Mouse (Mus musculus) adrenal gland, postnatal 4 days (tissue): Measurements from ENCODE around the gene Rhbdf1. TPM values are rescaled to one million over a fixed set of nuclear protein-coding genes. Genes with fewer than 3 reads are reported as not detected.
"Not testable (repeated sequence)": the region's sequence is repeated elsewhere in the genome, so short reads cannot be mapped to it uniquely, and the experiment has no call there.

ENCODE experiments used
- DNase-seq, 2 experiments: peaks; one replicate each; pipeline ENCODE4 v3.0.0; 2021 to 2022; ENCODE audit warnings: low spot score in 2 of 2, mixed read lengths in 2 of 2
- total RNA-seq, 2 experiments: library from RNA; stranded (reverse); gene quantifications; 2 replicates each; pipeline ENCODE4 v1.2.3; 2021

Rhbdf1 gene
- total RNA-seq, 2 experiments from 2014 or later: 43.7 to 47.5 TPM

DNA sequence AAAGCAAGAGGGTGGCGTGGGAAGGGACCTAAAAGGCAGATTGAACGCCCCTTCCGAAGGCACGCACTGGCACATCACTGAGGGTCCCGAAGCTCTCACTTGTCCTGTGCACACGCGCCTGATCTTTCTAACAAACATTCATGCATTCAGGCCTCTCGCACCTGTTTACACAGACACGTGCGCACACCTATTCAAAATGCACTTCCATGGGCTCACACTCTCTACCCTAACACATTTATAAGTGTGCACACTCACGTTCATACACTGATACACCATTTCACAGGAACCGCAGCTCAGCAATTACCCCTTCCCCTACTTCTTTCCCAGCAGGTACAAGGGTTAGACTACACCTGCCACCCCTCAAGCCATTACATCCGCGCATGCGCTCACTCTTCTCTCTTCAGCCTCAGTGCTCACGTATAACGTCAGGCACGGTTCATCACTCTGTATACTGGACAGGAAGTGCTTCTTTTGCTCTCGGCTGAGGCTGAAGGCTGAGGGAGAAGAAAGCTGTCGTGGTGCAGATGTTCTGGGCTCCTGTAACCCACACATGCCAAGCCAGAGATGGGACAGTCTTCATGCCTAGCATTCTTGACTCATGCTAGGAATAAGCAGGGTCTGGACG, 582 bp upstream of the Rhbdf1 start:
- DNase-seq: no peak

DNA sequence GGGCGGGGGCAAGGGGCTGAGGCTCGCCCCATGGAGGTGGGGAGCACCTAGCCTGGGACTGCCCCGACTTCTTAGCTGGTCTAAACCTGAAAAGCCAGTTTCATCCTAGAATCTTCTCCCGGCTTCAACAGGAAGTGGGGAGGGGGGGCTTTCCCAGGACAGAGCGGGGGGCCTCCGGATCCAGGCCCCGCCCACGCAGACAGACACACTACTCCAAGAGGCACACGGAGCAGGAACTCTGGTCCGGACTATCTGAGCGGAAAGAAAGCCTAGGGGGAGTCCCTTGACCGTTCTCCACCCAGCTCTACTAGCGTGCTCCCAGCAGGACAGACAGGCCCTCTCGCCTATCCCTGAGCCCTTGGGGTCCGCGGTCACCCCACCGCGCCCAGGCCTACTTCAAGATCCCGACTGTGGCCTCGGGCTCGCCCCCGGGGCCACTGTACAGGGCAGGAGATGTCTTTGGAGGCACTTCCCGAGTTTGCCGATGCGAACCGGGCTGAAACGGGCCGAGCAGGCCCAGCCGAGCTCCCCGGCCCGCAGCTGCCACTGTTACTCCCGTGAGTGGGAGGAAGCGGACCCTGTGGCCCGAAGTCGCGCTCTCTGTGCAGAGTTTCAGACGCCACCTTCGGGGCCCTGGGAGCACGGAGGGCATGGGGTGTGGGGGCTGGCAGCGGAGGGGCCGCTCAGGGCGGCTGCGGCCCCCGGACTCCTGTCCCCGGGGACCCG, 712 bp downstream of the Rhbdf1 start:
- DNase-seq: peak in 1 of 2 experiments; percentile 41

DNA sequence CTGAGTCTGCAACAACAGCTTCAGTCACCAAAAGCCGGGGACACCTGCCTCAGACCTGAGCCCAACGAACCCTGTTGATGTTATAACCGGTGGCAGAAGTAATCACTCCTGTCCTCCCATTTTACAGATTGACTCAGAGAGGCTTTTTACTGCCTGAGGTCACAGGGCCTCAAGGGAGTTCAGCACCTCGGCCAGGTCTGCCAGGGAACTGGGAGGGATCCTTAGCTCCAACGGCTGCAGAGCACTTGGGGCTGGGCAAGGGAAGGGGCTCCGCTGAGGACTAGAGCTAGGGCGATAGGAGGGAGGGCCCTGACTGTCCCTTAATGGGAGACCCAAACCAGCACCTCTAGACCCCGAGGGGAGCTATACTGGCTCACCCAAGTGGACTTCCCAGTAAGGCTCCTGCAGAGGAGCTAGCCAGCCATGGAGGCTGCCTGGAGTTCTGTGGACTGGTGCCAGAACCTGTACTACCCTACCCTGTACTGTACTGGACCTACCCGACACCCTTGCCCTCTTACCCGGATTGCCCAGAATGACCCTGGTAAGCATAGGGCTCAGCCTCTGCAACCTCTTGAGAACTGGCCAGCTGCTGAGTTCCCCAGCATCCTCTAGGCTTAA, 1.4 kb downstream of the Rhbdf1 start:
- no peak for DNase-seq

DNA sequence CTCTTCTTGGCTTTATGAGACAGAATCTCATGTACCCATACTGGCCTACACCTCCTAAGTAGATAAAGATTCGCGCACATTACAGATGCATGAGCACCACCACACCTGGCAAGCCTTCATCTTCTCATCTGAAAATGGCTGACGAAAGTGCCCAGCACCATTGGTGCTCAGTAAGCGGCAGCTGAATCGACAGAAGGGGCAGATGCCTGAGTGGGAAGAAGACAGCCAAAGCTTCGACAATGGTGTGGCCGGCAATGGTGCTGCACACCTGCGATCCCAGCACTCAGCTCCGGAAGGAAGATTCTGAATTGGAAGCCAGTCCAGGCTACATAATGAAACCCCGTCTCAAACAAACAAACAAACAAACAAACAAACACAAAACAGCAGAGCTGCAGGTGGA, 2.8 kb downstream of the Rhbdf1 start:
- DNase-seq: no peak

DNA sequence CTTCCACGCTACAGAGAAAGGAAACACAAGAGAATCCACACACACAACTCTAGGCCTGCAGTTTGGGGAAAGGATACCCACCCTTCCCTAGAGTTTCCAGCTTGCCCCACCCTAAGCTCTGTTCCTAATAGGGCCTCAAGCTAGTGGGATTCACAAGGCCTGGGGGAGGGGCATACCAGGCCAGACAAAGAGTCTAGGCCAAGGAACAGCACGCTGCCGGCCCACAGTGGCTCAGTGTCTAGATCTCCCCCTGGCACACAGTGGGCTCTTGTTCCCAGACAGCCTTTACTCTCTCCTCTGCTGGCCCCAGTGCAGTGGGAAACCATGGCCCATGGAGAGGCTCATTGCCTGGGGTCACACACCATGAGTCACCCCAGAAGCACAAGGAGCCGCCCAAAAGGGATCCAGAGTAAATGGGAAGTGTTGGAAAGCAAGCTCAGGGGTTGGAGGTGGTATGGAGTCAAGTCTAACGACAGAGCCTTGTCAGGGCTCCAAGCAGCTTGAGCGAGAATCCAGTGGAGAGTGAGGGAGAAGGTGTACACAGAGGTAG, 3.5 kb downstream of the Rhbdf1 start:
- DNase-seq: no peak

DNA sequence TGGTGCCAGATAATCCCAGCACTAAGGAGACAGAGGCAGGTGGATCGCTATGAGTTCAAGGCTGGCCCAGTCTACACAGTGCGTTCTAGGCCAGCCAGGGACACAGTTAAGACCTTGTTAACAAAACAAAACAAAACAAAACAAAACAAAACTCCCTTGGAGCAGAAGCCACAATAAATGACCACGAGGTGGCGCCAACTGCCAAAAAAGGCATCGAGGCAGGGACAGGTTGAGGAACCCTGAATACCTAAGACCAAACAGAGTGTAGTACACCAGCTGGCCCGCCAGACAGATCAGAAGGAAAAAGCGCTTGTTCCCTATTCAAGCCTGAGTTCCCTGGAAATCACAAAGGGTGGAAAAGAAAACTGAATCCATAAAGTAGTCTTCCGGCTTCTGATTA, 5.2 kb downstream of the Rhbdf1 start:
- DNase-seq: peak in 1 of 2 experiments; percentile 51

DNA sequence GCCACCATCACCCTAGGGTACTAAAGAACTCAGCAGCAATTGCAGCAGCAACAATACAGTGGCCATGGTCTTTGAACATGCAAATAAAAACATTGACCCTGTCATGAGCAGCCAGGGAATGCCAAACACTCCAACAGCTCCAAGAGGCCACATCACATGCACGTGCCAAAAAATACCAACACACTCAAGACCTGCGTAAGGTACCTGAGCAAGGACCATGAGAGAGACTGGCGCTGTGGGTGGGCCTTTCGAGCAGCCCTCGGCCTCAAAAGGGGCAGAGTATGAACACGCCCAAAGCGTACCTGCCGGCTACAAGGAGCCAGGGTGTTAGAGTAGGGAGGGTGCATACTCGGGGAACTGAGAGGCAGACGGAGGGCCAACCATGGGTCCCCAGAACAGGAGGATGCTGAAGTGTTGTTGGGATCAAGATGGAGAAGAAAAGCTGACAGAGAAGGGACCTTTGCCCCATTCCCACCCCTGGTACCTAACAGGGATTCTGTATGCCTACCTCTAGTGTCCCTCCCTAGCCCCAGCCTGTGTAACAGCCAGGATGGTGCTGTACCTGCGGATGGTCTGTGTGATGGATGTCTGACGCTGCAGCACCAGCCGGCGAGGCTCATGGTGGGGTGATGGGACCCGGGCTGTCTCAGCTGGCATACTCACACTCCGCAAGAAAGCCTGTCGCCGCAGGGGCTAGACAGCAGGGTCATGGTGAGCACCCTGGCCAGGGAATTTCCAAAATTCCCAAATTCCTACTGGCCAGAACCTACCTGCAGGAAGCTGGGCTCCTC, 6.5 kb downstream of the Rhbdf1 start:
- DNase-seq: no peak

DNA sequence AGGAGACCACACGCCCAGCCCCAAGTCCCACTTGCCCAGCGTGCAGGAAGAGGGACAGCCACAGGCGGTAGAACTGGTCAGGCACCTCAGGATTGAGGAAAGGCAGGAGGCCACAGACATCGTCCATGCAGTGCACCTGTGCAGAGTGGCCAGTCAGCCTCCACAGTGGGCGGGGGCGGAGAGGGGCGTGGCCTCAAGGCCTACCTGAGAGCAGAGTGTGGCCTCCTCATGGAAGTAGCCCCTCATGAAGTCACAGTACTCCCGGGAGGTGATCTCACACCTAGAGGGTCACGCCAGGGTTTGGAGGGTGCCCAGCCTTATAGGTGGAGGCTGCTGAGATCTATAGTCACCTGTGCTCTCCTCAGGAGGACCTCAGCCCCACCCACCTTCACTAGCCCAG, 11.5 kb downstream of the Rhbdf1 start:
- DNase-seq: no peak

DNA sequence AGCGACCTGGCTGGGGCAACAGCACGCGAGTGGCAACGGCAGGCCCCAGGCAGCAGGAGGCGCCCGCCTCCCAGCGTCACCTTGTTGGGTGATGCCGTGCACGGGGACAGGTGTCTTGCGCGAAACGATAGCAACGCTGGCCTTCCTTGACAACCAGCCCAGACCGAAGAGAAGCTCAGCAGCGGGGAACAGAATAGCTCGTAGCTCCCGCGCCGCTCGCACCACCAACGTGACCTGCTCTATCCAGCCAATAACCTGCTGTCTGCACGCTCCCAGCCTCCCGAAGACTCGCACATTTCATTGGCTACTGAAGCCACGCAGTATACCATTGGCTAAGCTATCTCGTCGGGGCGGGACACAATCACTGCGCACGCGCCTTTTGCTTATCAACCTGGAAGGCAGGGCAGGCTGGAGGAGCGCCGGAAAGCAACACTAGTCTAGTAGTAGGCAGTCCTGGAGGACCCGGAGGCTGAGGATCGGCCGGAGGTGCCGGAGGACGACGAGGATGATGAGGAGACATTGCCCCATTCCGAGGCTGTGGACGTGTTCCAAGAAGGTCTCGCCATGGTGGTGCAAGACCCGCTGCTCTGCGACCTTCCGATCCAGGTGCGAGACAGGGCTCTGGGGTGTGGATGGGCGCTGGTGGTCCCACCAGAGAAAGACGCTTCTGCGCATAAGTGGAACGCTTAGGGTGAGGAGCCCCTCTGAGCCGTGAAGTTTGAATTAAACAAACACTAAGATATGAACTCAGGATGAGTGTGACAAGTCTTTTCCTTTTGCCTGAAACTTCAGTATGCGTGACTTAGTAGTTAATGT, 16.8 kb downstream of the Rhbdf1 start, which contains the start of gene Snrnp25:
TSS of gene Snrnp25 (plus strand) at position 358 of the 816 bp plus-strand sequence.
- peak; percentile 73 to 95 for DNase-seq

DNA sequence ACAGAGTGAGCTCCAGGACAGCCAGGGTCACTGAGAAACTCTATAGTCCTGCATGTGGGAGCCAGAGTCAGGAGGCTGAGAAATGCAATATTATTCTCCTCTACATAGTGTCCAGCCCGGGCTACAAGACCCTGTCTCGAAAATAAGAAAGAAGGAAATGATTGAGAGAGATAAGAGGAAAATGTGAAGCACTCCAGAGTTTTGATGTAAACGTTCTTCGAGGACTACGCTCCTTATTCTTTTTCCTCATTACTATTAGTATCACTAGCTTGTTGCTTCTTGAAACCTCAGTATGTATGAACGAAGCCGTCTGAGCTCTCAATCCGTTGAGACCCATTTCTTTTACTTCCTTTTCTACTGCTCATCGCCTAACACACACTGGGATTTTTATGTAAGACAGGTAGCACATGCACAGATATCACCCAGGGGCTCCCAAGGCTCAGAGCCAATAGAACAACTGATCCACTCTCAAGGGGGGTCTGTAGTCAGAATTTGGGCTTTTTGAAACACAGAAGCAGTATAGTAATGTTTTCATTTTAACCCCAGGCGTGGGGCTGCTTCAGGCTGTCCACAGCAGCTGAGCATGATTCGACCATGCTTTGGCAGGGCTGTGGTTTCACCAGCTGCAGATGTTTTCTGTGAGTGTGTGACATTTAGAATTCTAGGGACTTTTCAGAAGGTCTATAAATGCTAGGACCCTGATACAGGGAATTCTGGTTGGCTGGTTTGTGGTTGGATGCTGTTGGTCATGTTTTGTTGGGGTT, 20.0 kb downstream of the Rhbdf1 start:
- DNase-seq: no peak

DNA sequence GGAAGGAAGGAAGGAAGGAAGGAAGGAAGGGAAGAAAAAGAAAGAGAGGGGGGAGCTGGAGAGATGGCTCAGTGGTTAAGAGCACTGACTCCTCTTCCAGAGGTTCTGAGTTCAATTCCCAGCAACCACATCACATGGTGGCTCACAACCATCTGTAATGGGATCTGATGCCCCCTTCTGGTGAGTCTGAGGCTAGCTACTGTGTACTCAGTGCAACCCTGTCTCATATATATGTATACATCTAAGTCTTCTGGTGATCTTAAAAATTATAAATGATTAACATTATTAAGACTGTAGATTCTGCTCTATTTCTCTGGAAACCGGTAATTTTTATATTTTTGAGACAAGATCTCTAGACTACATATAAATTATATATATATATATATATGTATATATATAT, 21.1 kb downstream of the Rhbdf1 start:
- DNase-seq: not testable (repeated sequence)

DNA sequence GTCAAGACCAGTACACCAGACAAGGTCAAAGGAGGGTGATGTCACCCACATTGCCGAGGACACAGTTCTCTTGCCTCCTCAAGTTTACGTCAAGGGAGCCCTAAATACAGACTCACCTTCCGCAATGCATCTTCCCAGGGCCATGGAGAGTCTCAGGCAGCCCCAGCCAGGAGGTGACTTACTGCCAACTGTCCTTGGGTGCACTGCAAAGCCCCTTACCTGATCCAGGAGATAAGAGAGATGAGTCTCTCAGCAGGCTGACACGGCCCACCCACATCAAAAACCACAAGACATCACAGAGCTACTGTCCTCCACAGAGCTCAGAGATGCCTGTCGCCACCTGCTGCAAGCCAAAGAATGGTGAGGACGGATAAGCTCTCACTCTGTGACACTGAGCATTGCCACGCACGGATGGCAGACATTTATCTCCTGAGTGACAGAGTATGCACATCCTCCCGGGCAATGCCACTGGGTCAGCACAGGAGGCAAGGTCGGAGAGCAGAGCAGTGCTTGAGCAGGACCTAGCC, 22.0 kb downstream of the Rhbdf1 start, which contains the start of gene Il9r:
TSS of gene Il9r (minus strand) at position 205 of the 527 bp plus-strand sequence.
- DNase-seq: no peak

DNA sequence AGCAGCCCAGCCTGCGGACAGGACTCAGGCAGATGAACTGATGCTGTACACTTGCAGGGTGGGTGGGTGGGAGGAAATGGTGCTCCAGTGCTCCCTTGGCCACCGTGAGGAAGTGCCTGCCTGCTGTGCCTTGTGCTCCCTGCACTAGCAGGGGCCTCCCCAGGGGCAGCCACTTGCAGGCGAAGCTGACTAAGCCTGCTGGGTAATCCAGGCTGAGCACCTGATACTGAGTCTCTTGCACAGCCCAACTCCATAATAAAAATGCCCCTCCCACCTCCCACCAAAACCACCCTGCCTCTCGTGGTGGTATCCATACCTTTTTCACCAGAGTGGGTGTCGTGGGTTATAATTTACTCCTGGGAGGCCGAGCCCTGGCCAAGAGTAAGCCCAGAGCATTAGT, 22.9 kb downstream of the Rhbdf1 start:
- DNase-seq: no peak

DNA sequence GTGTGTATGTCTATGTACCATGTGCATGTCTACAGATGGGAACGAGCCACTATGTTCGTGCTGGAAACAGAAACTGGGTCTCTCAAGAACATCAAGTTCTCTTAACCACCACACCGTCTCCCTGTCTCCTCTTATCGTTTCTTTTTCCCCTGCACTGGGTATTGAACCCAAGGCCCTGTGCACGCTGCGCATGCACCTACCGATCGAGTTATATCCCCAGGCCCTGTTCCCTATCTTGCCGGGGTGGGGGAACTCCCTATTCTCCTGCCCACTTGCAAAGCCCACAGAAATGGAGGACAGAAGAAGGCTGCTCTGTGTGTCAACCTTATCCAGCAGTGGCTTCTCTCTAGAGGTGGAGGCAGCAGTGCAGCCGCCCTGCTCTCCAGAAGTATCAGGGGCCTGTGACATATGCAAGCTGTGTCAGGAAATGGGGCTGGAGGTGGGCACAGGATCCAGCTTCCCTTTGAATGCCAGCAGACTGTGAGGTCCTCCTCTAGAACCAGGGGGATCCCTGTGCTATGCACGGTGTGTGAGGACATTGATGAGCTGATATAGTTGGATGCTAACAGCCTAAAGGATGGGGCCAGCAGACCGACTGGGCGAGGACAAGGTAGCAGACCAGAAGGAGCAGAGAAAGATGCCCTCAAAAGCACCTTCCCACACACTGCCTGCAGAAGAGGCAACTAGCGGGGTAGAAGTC, 23.7 kb downstream of the Rhbdf1 start:
- no peak for DNase-seq

DNA sequence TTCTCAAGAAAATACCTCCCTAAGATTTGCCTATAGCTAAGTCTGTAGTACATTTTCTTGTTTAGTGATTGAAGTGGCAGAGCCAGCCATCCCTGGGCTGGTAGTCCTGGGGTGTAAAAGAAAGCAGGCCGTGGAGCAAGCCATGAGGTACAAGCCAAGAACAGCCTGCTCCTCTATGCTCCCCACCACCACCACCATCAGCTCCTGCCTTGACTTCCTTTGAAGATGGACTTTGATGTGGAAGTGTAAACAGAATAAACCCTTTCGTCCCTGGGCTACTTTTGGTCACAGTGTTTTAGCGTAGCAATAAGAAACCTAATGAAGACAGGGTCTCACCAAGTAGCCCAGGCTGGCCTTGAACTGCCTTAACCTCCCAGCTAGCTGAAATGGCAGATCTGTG, 24.3 kb downstream of the Rhbdf1 start:
- DNase-seq: no peak

DNA sequence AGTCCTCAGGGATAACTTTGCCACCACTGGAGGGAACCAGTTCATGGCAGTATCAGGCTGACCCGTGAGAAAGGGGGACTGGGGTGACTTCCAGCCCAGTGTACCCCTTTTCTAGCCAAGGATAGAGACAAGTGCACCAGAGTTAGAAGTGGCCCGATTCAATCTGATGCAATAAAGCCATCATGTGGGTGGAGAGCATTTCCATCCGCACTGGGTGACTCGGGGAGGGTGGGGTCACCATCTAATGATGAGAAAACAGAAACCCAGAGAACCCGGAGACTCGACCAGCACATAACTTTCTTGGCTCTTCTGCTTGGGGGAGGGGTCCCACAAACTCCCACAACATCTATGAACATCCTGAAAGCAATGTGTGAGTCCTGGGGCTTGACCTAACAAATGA, 25.4 kb downstream of the Rhbdf1 start:
- no peak for DNase-seq

DNA sequence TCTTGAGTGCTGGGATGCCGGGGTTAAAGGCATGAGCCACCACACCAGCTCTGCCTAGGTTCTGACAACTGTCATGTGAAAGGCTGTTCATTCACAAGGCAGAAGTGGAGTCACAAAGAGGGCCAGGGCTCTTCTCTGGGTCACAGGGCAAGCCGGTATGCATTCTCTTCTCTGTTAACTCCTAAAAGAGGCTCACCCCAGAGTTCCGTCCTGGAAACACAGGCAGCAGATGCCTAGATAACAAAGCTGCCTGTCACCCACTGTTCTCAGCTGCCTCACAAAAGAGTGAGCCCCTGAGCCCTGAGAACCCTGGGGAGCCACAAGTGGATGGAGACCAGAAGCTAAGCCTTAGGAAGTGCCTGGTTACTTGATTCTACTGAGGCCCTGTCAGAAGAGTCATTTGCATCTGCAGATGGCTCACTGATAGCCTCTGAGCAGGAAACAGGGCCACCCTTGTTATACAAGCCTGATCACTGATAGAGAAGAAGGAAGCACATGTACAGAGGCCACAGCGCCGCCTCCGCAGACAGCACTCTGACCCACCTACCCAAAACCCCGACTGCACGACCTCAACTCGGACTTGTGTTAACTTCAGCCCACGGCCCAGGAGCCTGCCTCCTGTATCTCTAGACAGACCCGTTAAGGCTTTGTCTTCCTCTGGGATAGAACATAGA, 26.1 kb downstream of the Rhbdf1 start:
- no peak for DNase-seq

DNA sequence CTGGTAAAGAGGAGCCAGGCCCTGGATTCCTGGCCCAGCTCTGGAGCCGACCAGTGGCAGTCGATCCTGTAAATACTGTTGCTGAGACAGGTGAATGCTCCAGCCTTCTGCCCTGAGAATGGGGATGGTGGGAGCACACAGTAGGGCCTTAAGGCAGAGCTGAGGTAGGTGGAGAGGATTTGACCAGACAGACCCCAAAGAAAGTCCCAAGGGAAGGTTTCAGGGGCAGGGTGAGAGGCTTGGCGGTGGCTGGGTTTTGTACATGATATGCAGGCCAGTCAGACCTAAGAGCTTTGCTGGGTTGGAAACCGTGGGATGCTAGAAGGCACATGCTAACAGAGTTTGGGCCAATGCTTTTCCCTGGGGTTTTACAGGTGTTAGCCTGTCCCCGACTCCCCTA, 27.5 kb downstream of the Rhbdf1 start:
- DNase-seq: no peak
